Mouse (Mus musculus) heart, postnatal 36 days (tissue): ENCODE results near the gene Glb1l. TPM values are rescaled to one million over a fixed set of nuclear protein-coding genes. Genes with fewer than 3 reads are reported as not detected.
A peak's percentile ranks its signal among the peaks of the same experiment; 100 is the strongest.

Experiments
- DNase-seq, 2 experiments: peaks; one replicate each; pipeline ENCODE4 v3.0.0; 2021 to 2022
- intact Hi-C: fragments of 180-260 bp; cut with DNase I; formaldehyde crosslinking; loops from one replicate; pipeline ENCODE4 v1.15.1; 2025
- total RNA-seq, 2 experiments: library from RNA; stranded (reverse); gene quantifications; 2 replicates each; pipeline ENCODE4 v1.2.3; 2021

Glb1l gene
- total RNA-seq, 2 experiments from 2014 or later, result 2.5 to 4.0 TPM

GRCm38 (mm10) chr1:75211141-75211708 is 612 bp upstream of the Glb1l start:
- no peak for DNase-seq
- intact Hi-C loops, result loop anchor here (5.0 kb wide), 1 partner anchor 106 kb away; the partner anchor contains the start of gene Dnpep

GRCm38 (mm10) chr1:75208967-75209678 is 1.5 kb downstream of the Glb1l start:
- intact Hi-C loops, result loop anchor here (1.0 kb wide), 1 partner anchor 17 kb away; the partner anchor contains the start of genes Ankzf1 and Atg9a
- DNase-seq, result peak; percentile 35 to 46

- DNase-seq, result no peak
- intact Hi-C loops, result no loop called here
Observed at GRCm38 (mm10) chr1:75201236-75201635, 9.4 kb downstream of the Glb1l start.

- DNase-seq, result peak in 1 of 2 experiments; percentile 32
- intact Hi-C loops, result loop anchor here (1.0 to 5.0 kb wide), 2 partner anchors 17 to 125 kb away; partner anchors contain the start of gene Dnpep
Observed at GRCm38 (mm10) chr1:75192452-75192851, 18.2 kb downstream of the Glb1l start.

GRCm38 (mm10) chr1:75191622-75192402 is 18.8 kb downstream of the Glb1l start, which contains the start of the genes Ankzf1 and Atg9a:
TSS of gene Ankzf1 (plus strand) at chr1:75192151.
TSS of gene Atg9a (minus strand) at chr1:75192196.
- peak; percentile 89 to 92 for DNase-seq
- intact Hi-C loops, result loop anchor here (1.0 to 5.0 kb wide), 3 partner anchors 17 to 125 kb away; partner anchors contain the start of genes Dnpep and Zfand2b

GRCm38 (mm10) chr1:75191258-75191621 is 19.4 kb downstream of the Glb1l start:
- intact Hi-C loops, result loop anchor here (2.0 to 5.0 kb wide), 2 partner anchors 22 to 126 kb away; partner anchors contain the start of genes Dnpep and Zfand2b

GRCm38 (mm10) chr1:75190577-75190976 is 20.0 kb downstream of the Glb1l start:
- intact Hi-C loops, result loop anchor here (2.0 to 5.0 kb wide), 2 partner anchors 22 to 127 kb away; partner anchors contain the start of genes Dnpep and Zfand2b
- DNase-seq, result no peak

More at GRCm38 (mm10) chr1:75191258-75191621, 19.4 kb downstream of the Glb1l start:
- DNase-seq, result no peak

- intact Hi-C loops, result no loop called here
Observed at GRCm38 (mm10) chr1:75187914-75188483, 22.6 kb downstream of the Glb1l start.

GRCm38 (mm10) chr1:75187126-75187525 is 23.5 kb downstream of the Glb1l start:
- intact Hi-C loops, result no loop called here
- no peak for DNase-seq

More at GRCm38 (mm10) chr1:75187914-75188483, 22.6 kb downstream of the Glb1l start:
- DNase-seq, result no peak

GRCm38 (mm10) chr1:75185495-75185894 is 25.1 kb downstream of the Glb1l start:
- intact Hi-C loops, result no loop called here
- DNase-seq, result no peak

- intact Hi-C loops, result loop anchor here (5.0 kb wide), 1 partner anchor 70 kb away; no protein-coding TSS in a partner anchor
- no peak for DNase-seq
Observed at GRCm38 (mm10) chr1:75182160-75182559, 28.5 kb downstream of the Glb1l start.

GRCm38 (mm10) chr1:75181377-75181870 is 29.2 kb downstream of the Glb1l start:
- intact Hi-C loops, result loop anchor here (5.0 kb wide), 1 partner anchor 71 kb away; no protein-coding TSS in a partner anchor
- no peak for DNase-seq

GRCm38 (mm10) chr1:75180741-75181140 is 29.9 kb downstream of the Glb1l start:
- no peak for DNase-seq
- intact Hi-C loops, result loop anchor here (5.0 kb wide), 1 partner anchor 72 kb away; no protein-coding TSS in a partner anchor

GRCm38 (mm10) chr1:75180105-75180590 is 30.5 kb downstream of the Glb1l start, which contains the start of gene Abcb6:
TSS of gene Abcb6 (minus strand) at chr1:75180392.
- intact Hi-C loops, result loop anchor here (5.0 kb wide), 1 partner anchor 72 kb away; no protein-coding TSS in a partner anchor
- DNase-seq, result peak; percentile 83 to 86

- intact Hi-C loops, result loop anchor here (5.0 kb wide), 1 partner anchor 73 kb away; no protein-coding TSS in a partner anchor
- DNase-seq, result peak; percentile 39 to 55
Observed at GRCm38 (mm10) chr1:75179334-75180104, 31.1 kb downstream of the Glb1l start.

GRCm38 (mm10) chr1:75168472-75169464 is 41.8 kb downstream of the Glb1l start, which contains the start of gene Zfand2b:
TSS of gene Zfand2b (plus strand) at chr1:75168646.
- DNase-seq, result peak; percentile 97
- intact Hi-C loops, result loop anchor here (1.0 to 5.0 kb wide), 3 partner anchors 22 to 69 kb away; partner anchors contain the start of gene Dnajb2

GRCm38 (mm10) chr1:75168093-75168471 is 42.5 kb downstream of the Glb1l start:
- intact Hi-C loops, result loop anchor here (1.0 to 5.0 kb wide), 3 partner anchors 23 to 69 kb away; partner anchors contain the start of gene Dnajb2
- no peak for DNase-seq
